Mouse (Mus musculus) bone marrow, adult 2 months (tissue): ENCODE results near the gene Foxp2.

ENCODE experiments used
- CTCF ChIP-seq: fragments of 200-500 bp; IDR thresholded peaks from 2 replicates; pipeline ENCODE4 v1.5.1; 2011; ENCODE audit warnings: low read length, control low read depth; ENCODE audit not compliant: control insufficient read depth, insufficient read depth
- POLR2A ChIP-seq: fragments of 200-500 bp; IDR thresholded peaks from 2 replicates; pipeline ENCODE4 v1.6.1; 2011; ENCODE audit warnings: low read depth, mild to moderate bottlenecking, control low read depth, low read length, borderline replicate concordance; ENCODE audit not compliant: control insufficient read depth

DNA sequence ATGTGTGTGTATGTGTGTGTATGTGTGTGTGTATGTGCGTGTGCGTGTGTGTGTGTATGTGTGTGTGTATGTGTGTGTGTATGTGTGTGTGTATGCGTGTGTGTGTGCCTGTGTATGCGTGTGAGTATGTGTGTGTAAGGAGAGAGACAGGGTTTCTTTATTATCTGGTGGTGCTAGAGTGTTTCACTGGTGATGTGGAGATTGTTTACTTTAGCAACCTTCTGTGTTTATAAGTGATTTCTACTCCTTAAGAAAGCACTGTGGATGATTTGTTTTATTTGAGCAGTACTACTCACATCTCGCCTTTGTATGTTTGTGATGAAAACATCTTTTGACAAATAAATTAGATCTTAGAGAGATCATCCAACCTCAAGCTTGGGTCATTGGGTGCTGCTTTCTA lies 77.1 kb downstream of the Foxp2 start:
- TF ChIP-seq POLR2A (no peak), CTCF (no peak)
